Mouse (Mus musculus): Measurements from ENCODE around the gene Hspa12b.

- TF ChIP-seq SIN3A (IDR thresholded peaks at IDR 0.05; ENCODE audit: low read length): no peak
- TF ChIP-seq RCOR1 (conservative IDR thresholded peaks at IDR 0.05; ENCODE audit: low read depth, low read length): no peak
- TF ChIP-seq CTCF (conservative IDR thresholded peaks at IDR 0.05 in 1 of 2, IDR thresholded peaks at IDR 0.05 in 1 of 2; ENCODE audit: low read depth in 2 of 2, low read length in 2 of 2): no peak
- no peak for TF ChIP-seq ZC3H11A (IDR thresholded peaks at IDR 0.05; ENCODE audit: low read depth, low read length)
- TF ChIP-seq EP300 (IDR thresholded peaks at IDR 0.05; ENCODE audit: low read length): no peak
- no peak for TF ChIP-seq USF2 (conservative IDR thresholded peaks at IDR 0.05; ENCODE audit: low read depth, low read length)
Observed at GRCm38 (mm10) chr2:131097087-131097486, 30.0 kb upstream of the Hspa12b start.
